Mouse (Mus musculus) embryonic facial prominence, embryonic 15.5 days (tissue): ENCODE results near the gene Itpk1. TPM values are rescaled to one million over a fixed set of nuclear protein-coding genes. Genes with fewer than 3 reads are reported as not detected.

ENCODE experiments used
- ATAC-seq: fragments of 200-750 bp; cut with Nextera tagmentation; 2 replicates; pipeline ENCODE4 v1.8.0; 2017; ENCODE audit warnings: low read depth, moderate TSS enrichment; ENCODE audit not compliant: insufficient number of reproducible peaks, low FRiP score, low TSS enrichment
- H3K27ac ChIP-seq: fragments of 300-500 bp; sonication (generic); replicated peaks from 2 replicates; pipeline ENCODE4 v1.5.1; 2015; ENCODE audit warnings: mild to moderate bottlenecking, inconsistent platforms
- H3K27me3 ChIP-seq: fragments of 300-500 bp; sonication (generic); 2 replicates; pipeline ENCODE4 v1.6.1; 2015; ENCODE audit warnings: inconsistent platforms
- H3K36me3 ChIP-seq: fragments of 300-500 bp; sonication (generic); 2 replicates; pipeline ENCODE4 v1.6.1; 2015; ENCODE audit warnings: mild to moderate bottlenecking, inconsistent platforms
- H3K4me1 ChIP-seq: fragments of 300-500 bp; sonication (generic); 2 replicates; pipeline ENCODE4 v1.6.1; 2015; ENCODE audit warnings: inconsistent platforms
- H3K4me2 ChIP-seq: fragments of 300-500 bp; sonication (generic); replicated peaks from 2 replicates; pipeline ENCODE4 v1.6.1; 2015; ENCODE audit warnings: mild to moderate bottlenecking, inconsistent platforms
- H3K4me3 ChIP-seq: fragments of 300-500 bp; sonication (generic); replicated peaks from 2 replicates; pipeline ENCODE4 v1.5.1; 2015; ENCODE audit warnings: mild to moderate bottlenecking, inconsistent platforms
- H3K9ac ChIP-seq: fragments of 300-500 bp; sonication (generic); 2 replicates; pipeline ENCODE4 v1.6.1; 2015; ENCODE audit warnings: inconsistent platforms
- H3K9me3 ChIP-seq: fragments of 300-500 bp; sonication (generic); replicated peaks from 2 replicates; pipeline ENCODE4 v1.6.1; 2016; ENCODE audit warnings: inconsistent platforms
- WGBS: fragments of 180-500 bp; shearing (Covaris S2); methylation state at CpG from one replicate; pipeline ENCODE4 v1.1.7; 2015; 5-methylcytosine and 5-hydroxymethylcytosine counted together
- polyA plus RNA-seq: library from polyadenylated mRNA; unstranded; fragments of >200 nt; fragmentation: Nextera tagmentation; extraction: Ambion mirVana; gene quantifications from 2 replicates; pipeline ENCODE4 v1.2.1, GENCODE M21; 2015

Gene Itpk1
- polyA plus RNA-seq = 13.6 and 14.2 TPM in 2 replicates

DNA sequence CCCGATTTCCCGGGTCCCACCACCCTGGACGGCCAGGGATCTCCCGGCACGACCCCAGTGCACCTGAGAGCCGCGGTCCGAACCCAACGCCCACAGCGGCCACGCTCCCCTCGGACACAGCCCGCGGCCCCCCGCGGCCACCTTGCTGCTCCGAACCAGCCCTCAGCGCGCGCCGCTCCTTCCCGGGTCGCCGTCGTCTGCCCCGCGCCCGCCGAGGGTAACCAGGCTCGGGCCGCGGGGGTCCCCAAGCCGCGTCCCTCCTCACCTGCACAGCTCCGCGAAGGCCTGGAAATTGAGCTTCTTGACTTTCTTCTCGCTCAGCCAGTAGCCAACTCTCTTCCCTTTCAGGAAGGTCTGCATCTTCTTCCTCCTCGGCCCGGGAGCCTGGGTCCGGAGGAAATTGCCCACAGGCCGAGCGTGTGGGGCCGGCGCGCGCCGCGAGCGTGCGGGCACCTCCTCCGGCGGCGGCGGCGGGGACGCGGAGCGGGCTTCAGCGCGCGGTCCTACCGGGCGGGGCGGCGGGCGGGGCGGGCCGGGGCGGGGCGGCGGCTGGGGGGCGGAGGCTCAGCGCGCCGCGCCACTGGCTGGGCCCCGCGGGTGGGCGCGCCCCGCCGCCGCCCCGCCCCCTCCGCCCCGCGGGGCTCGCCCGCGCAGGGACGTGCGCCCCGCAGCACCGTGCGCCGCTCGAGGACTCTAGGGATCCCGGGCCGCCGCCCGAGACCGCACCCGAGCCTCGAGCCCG lies at the start of gene Itpk1:
TSS of gene Itpk1 (minus strand) at position 474 of the 742 bp plus-strand sequence.
- H3K9ac ChIP-seq = peak within 1 kb of the TSS; percentile 75
- peak; percentile 90 for ATAC-seq
- H3K4me2 ChIP-seq = peak within 1 kb of the TSS; percentile 96
- no peaks in the 10 kb centered on the region for H3K27me3 ChIP-seq
- H3K36me3 ChIP-seq = no peaks in the 10 kb centered on the region
- peaks cover 36% of the 10 kb centered on the region for H3K4me1 ChIP-seq
- under 1% methylated on average over 55 of the region's 105 CpGs for WGBS
- H3K9me3 ChIP-seq = no peaks in the 10 kb centered on the region
- peak within 1 kb of the TSS; percentile 76 for H3K4me3 ChIP-seq
- peak within 1 kb of the TSS; percentile 89 for H3K27ac ChIP-seq

DNA sequence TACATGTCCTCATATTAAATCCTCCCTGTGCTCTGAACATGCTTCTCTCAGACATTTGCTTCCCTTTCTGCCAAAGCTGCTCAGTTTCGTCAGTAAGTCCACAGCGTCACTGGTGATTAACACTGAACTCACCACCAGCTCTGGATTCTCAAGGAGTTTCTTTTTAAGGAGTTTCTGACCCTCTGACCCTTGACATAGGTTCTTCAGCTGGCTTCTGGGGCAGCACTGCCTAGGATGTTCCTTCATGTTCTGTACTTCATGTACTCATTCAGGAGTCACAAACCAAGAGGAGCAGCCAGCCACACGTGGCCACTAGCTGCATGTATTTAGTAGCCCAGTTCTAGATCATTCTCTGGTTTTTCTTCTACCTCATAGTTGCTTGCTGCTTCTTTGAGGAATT lies 43.5 kb upstream of the Itpk1 start:
- Histone ChIP-seq H3K27ac (no peak overlapping the region), H3K9me3 (no peaks in the 10 kb centered on the region), H3K36me3 (0 out of 2 replicates have a peak, but pooled peaks cover 7% of the 10 kb centered on the region), H3K27me3 (no peaks in the 10 kb centered on the region), H3K4me1 (peaks cover 9% of the 10 kb centered on the region), H3K9ac (no peak overlapping the region), H3K4me2 (no peak overlapping the region), H3K4me3 (no peak overlapping the region)
- no peak for ATAC-seq
- 83% methylated on average over 3 of the region's 3 CpGs for WGBS

DNA sequence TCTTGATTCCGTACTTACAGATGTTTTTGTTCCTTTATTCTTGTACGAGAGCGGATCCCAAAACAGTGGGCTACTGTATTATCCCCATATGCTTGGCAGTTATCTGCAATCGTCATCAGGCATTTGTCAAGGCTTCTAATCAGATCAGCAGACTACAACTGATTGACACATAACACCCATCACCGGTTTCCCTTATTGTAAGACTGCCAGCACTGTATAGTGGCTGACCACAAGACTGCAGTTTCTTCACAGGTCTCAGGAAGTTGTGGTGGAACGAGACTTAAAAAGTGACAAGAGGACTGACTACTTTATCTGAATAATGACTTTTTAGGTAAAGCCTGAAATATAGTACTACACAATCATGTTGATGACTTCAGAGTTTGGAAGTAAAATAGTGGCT lies 40.1 kb upstream of the Itpk1 start:
- H3K27me3 ChIP-seq = no peaks in the 10 kb centered on the region
- H3K9ac ChIP-seq = no peak overlapping the region
- 0 out of 2 replicates have a peak, but pooled peaks cover 11% of the 10 kb centered on the region for H3K36me3 ChIP-seq
- peaks cover 20% of the 10 kb centered on the region for H3K4me1 ChIP-seq
- H3K4me2 ChIP-seq = peak overlapping the region; percentile 64
- 48% methylated on average over 6 of the region's 6 CpGs for WGBS
- no peak overlapping the region for H3K27ac ChIP-seq
- H3K4me3 ChIP-seq = peak overlapping the region; percentile 86; the same call in 1 of the 2 replicates
- H3K9me3 ChIP-seq = no peaks in the 10 kb centered on the region
- no peak for ATAC-seq

DNA sequence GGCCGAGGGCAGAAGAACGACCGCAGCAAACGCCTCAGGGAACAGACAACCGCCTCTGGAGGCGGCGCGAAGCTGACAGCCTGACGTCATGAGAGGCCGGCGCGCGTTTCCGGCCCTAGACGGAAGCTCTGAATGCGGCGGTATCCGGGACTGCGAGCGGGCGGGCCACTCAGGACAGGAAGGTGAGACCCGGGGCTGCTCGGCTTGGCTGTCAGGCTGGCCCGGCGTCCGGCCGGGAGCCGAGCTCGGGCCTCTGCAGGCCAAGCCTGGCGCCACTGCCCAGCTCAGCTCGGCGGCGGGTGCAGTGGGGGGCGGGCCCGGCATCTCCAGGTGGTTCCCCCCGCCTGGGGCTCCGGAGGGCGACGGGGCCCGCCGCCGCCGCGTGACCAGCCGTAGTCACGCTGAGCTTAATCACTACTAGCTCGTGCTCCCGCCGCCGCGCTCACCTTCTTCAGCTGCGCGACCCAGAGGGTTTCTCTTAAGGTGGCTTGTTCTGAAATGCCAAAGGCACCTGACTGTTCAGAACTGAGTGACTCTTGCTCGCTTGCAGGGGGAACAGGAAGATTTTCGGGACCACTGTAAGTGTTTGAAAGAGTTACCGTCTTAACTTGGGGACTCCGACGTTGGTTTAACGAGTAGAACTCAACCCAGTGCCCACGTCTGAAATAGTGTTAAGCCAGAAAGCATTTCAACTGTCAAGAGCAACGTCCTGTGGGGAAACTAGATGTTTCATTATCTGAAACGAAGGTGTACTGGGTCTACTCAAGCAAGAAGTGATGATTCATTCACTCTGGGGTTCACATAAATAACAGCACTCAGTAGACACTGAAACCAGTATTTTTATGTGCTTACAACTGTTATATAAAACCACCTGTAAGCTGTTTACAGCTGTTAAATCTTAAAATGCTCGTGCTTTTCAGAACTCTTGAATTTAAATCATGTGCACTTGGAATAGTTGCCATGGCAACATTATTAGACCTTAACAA lies 39.2 kb upstream of the Itpk1 start, which contains the start of the genes Moap1 and Tmem251:
TSS of gene Moap1 (minus strand) at position 73 of the 986 bp plus-strand sequence.
TSS of gene Tmem251 (plus strand) at position 174 of the 986 bp plus-strand sequence.
- H3K36me3 ChIP-seq = 0 out of 2 replicates have a peak, but pooled peaks cover 11% of the 10 kb centered on the region
- H3K27ac ChIP-seq = peak within 1 kb of the TSS; percentile 90
- H3K4me2 ChIP-seq = peak within 1 kb of the TSS; percentile 64
- WGBS = under 1% methylated on average over 63 of the region's 63 CpGs
- peak; percentile 92 for ATAC-seq
- peaks cover 20% of the 10 kb centered on the region for H3K4me1 ChIP-seq
- peak within 1 kb of the TSS; percentile 81 for H3K9ac ChIP-seq
- no peaks in the 10 kb centered on the region for H3K9me3 ChIP-seq
- peak within 1 kb of the TSS; percentile 86 for H3K4me3 ChIP-seq
- no peaks in the 10 kb centered on the region for H3K27me3 ChIP-seq

DNA sequence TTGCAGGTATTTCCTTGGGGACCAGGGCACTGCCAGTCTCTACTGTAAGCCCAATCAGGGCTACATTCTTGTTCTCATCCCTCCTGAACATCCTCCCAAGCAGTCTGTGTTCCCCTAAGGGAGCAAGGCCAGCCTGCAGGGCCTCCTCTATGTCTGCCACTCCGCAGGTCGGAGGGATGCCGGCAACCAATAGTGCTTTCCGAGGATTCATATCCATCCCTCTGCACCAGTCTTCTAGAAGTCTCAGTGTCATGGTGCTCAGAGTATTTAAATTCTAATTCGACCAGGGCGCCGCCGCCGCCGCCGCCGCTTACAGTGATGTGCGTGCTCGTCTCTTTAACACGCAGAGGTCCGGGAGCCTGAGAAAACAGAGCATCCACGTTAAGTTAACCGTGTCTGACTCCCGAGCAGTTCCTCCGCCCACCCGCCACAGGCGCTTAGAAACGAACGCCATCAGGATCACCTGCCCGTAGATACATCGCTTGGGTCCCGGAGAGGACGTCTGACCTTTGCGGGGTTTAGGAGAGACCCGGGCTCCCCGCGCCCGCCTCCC lies 38.4 kb upstream of the Itpk1 start:
- H3K9ac ChIP-seq = peak overlapping the region; percentile 81
- H3K4me3 ChIP-seq = peak overlapping the region; percentile 86
- H3K27ac ChIP-seq = peak overlapping the region; percentile 90
- 0 out of 2 replicates have a peak, but pooled peaks cover 7% of the 10 kb centered on the region for H3K36me3 ChIP-seq
- WGBS = under 1% methylated on average over 33 of the region's 33 CpGs
- peak overlapping the region; percentile 64 for H3K4me2 ChIP-seq
- H3K27me3 ChIP-seq = no peaks in the 10 kb centered on the region
- peaks cover 20% of the 10 kb centered on the region for H3K4me1 ChIP-seq
- peak; percentile 27; the same call in 1 of the 2 replicates for ATAC-seq
- H3K9me3 ChIP-seq = no peaks in the 10 kb centered on the region

DNA sequence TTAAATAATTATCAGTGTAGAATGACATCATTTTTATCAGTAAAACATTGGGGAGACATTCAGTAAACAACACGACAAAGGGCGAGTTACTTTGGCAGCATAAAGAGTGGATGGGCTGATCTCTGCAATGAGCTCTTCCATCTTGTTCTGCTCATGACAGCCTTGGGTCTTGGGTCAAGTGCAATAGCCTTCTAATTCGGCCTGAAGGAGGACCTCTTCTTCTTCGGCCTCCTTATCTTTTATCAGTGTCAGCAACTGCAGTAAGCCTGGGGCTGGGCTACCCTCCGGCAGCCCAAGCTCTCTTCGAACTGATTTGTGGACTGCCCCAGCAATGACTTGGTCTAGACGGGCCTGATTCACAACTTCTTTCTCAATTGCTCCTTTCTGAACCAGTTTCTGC lies 37.3 kb upstream of the Itpk1 start:
- ATAC-seq = no peak
- peaks cover 20% of the 10 kb centered on the region for H3K4me1 ChIP-seq
- H3K27me3 ChIP-seq = no peaks in the 10 kb centered on the region
- no peak overlapping the region for H3K27ac ChIP-seq
- H3K9ac ChIP-seq = no peak overlapping the region
- no peaks in the 10 kb centered on the region for H3K9me3 ChIP-seq
- no peak overlapping the region for H3K4me2 ChIP-seq
- WGBS = 86% methylated on average over 7 of the region's 7 CpGs
- 0 out of 2 replicates have a peak, but pooled peaks cover 4% of the 10 kb centered on the region for H3K36me3 ChIP-seq
- no peak overlapping the region for H3K4me3 ChIP-seq

DNA sequence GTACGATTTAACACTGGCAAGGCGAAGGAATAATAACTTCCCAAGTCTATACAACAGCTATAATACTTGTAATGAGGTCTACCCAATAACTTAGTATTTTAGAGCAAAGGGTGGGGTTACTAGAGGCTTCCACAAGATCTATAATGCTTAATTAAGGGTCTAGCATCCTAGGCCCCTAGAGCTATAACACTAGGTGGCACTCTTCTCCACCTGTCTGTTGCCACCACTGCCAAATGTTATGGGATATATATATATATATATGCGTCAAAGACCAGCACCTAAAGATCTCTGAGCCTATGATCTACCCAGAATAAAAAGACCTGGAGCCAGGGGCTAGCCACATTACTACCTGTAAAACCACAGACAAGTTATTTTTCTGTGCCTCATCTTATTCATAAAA lies 35.6 kb upstream of the Itpk1 start:
- Histone ChIP-seq H3K9me3 (no peaks in the 10 kb centered on the region), H3K4me1 (peaks cover 20% of the 10 kb centered on the region), H3K4me2 (no peak overlapping the region), H3K36me3 (0 out of 2 replicates have a peak, but pooled peaks cover 4% of the 10 kb centered on the region), H3K27ac (no peak overlapping the region), H3K4me3 (no peak overlapping the region), H3K9ac (no peak overlapping the region), H3K27me3 (no peaks in the 10 kb centered on the region)
- no peak for ATAC-seq
- 62% methylated on average over 3 of the region's 3 CpGs for WGBS

DNA sequence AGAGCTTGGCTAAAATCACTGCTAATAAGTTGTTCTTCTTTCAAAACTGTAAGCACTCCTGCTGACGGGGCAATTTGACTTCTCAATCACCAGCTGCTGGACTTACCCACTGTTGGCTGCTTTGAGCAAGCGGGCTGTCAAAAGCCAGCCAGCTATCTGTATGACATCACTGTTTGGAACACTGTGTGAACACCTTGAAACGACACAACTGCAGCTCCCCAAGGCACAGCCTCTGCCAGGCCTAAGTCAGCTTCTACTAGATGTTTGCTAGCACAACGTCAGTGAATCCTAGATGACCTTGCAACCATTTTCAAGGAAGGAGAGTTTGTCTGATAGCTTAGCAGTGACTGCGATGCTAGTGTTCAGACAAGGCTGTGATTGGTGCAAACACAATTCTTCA lies 34.4 kb upstream of the Itpk1 start:
- Histone ChIP-seq H3K27ac (no peak overlapping the region), H3K4me1 (peaks cover 12% of the 10 kb centered on the region), H3K36me3 (0 out of 2 replicates have a peak, but pooled peaks cover 4% of the 10 kb centered on the region), H3K4me2 (no peak overlapping the region), H3K4me3 (no peak overlapping the region), H3K9ac (no peak overlapping the region), H3K27me3 (no peaks in the 10 kb centered on the region), H3K9me3 (no peaks in the 10 kb centered on the region)
- ATAC-seq = no peak
- 81% methylated on average over 5 of the region's 5 CpGs for WGBS

DNA sequence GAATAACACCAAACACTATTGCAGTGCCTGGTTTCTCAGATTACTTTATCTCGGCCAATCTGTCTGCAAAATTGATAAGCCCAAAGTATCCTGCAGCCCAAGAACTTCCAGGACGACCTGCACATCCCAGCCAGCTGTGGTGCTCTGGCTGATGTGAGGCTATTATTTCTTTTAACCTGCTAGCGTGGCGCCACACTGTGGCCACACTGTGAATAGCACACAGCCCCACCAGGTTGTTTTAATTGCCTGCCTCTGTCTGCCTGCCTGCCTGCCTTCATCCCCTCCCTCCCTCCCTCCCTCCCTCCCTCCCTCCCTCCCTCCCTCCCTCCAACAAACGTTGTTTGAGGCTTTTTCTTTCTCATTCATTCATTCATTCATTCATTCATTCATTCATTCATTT lies 28.7 kb upstream of the Itpk1 start:
- Histone ChIP-seq H3K27me3 (no peaks in the 10 kb centered on the region), H3K9ac (no peak overlapping the region), H3K4me1 (peaks cover 16% of the 10 kb centered on the region), H3K9me3 (no peaks in the 10 kb centered on the region), H3K27ac (no peak overlapping the region), H3K4me3 (no peak overlapping the region), H3K36me3 (no peaks in the 10 kb centered on the region), H3K4me2 (no peak overlapping the region)
- 13% methylated on average over 5 of the region's 5 CpGs for WGBS
- no peak for ATAC-seq

DNA sequence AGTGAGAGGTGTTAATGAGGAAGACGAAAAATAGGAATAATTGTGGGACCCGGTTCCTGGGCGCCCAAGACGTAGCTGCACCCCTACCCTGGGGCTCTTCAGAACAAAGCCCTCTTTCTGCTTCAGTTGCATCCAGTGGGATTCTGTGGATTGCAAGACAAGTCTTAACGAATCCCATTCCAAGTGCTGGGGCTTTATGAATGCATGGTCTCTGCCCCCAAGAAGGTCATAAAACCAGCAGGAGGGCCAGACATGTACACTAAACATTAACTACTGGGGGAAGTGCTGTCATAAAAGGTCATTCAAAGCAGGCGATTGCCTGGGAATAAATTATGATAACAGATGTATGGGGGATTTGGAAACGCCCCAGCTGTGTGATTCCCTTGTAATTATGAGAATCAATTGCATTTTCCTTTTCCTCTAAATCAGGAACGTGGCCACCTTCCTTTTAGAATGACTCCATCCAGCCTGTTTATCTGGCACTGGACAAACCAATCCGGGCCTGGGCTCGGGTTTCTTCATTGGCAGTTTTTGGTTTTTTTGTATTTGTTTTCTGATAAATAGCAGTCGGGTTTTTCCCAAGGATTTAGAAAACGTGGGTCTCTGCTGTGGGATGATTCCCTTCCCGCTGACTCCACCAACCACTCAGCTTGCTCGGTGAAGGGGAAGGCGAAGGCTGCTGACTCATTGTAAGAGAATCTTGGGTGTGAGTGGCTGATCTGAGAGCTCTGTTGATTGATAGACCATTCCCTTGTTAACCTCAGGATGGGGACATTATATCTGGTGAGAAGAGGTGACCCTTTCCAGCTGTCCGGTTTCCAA lies 26.3 kb upstream of the Itpk1 start:
- Histone ChIP-seq H3K4me1 (peaks cover 16% of the 10 kb centered on the region), H3K9me3 (no peaks in the 10 kb centered on the region), H3K27me3 (no peaks in the 10 kb centered on the region), H3K27ac (peak overlapping the region; percentile 88), H3K4me2 (peak overlapping the region; percentile 42), H3K4me3 (peak overlapping the region; percentile 22), H3K36me3 (no peaks in the 10 kb centered on the region), H3K9ac (no peak overlapping the region)
- no peak for ATAC-seq
- 28% methylated on average over 16 of the region's 16 CpGs for WGBS
